Mouse (Mus musculus): Measurements from ENCODE around the gene Cenpl.
A peak's percentile ranks its signal among the peaks of the same experiment; 100 is the strongest.
"Not testable (repeated sequence)": the region's sequence is repeated elsewhere in the genome, so short reads cannot be mapped to it uniquely, and the experiment has no call there.

Cenpl gene

GRCm38 (mm10) chr1:161070352-161071271 lies at the start of gene Cenpl, which contains the start of gene Dars2:
Gene Cenpl, plus strand, starts transcription at chr1:161070713.
Gene Dars2, minus strand, starts transcription at chr1:161070658.
- DNase-seq (ENCODE audit: low spot score): peak; percentile 92

GRCm38 (mm10) chr1:161025410-161026210 lies 44.9 kb upstream of the Cenpl start:
- no peak for DNase-seq (ENCODE audit: low spot score)

- no peak for DNase-seq (ENCODE audit: low spot score)
These were observed 43.3 kb upstream of the Cenpl start for GRCm38 (mm10) chr1:161027196-161027595.

- not testable (repeated sequence) for DNase-seq (ENCODE audit: low spot score)
These were observed 42.1 kb upstream of the Cenpl start for GRCm38 (mm10) chr1:161028427-161028826.

- DNase-seq (ENCODE audit: low spot score): no peak
These were observed 40.5 kb upstream of the Cenpl start for GRCm38 (mm10) chr1:161030058-161030457.

GRCm38 (mm10) chr1:161031881-161032280 lies 38.6 kb upstream of the Cenpl start:
- no peak for DNase-seq (ENCODE audit: low spot score)

GRCm38 (mm10) chr1:161032345-161032744 lies 38.2 kb upstream of the Cenpl start:
- no peak for DNase-seq (ENCODE audit: low spot score)

GRCm38 (mm10) chr1:161033856-161034434 lies 36.6 kb upstream of the Cenpl start:
- no peak for DNase-seq (ENCODE audit: low spot score)

GRCm38 (mm10) chr1:161034435-161035280 lies 35.9 kb upstream of the Cenpl start, which contains the start of gene Zbtb37:
Gene Zbtb37, minus strand, starts transcription at chr1:161034849.
- DNase-seq (ENCODE audit: low spot score): peak; percentile 98

- DNase-seq (ENCODE audit: low spot score): no peak
These were observed 35.2 kb upstream of the Cenpl start for GRCm38 (mm10) chr1:161035281-161035785.

- no peak for DNase-seq (ENCODE audit: low spot score)
These were observed 34.6 kb upstream of the Cenpl start for GRCm38 (mm10) chr1:161035786-161036404.

GRCm38 (mm10) chr1:161036411-161036841 lies 34.1 kb upstream of the Cenpl start:
- DNase-seq (ENCODE audit: low spot score): no peak

GRCm38 (mm10) chr1:161037026-161037425 lies 33.5 kb upstream of the Cenpl start:
- no peak for DNase-seq (ENCODE audit: low spot score)

GRCm38 (mm10) chr1:161037599-161037998 lies 32.9 kb upstream of the Cenpl start:
- DNase-seq (ENCODE audit: low spot score): no peak

GRCm38 (mm10) chr1:161038004-161038403 lies 32.5 kb upstream of the Cenpl start:
- no peak for DNase-seq (ENCODE audit: low spot score)

- DNase-seq (ENCODE audit: low spot score): no peak
These were observed 31.4 kb upstream of the Cenpl start for GRCm38 (mm10) chr1:161038968-161039721.

- no peak for DNase-seq (ENCODE audit: low spot score)
These were observed 30.6 kb upstream of the Cenpl start for GRCm38 (mm10) chr1:161039741-161040425.

- DNase-seq (ENCODE audit: low spot score): no peak
These were observed 30.1 kb upstream of the Cenpl start for GRCm38 (mm10) chr1:161040426-161040770.

- DNase-seq (ENCODE audit: low spot score): no peak
These were observed 29.7 kb upstream of the Cenpl start for GRCm38 (mm10) chr1:161040855-161041254.

Measured in left cerebral cortex, adult 11 months (tissue).